Mouse (Mus musculus) cortical plate, adult 2 months (tissue): Measurements from ENCODE around the gene Dthd1.

Source experiments
- CTCF ChIP-seq: fragments of 200-500 bp; IDR thresholded peaks from 2 replicates; pipeline ENCODE4 v1.5.1; 2011; ENCODE audit warnings: mild to moderate bottlenecking, control low read depth, low read length; ENCODE audit not compliant: insufficient read depth; ENCODE audit errors: extremely low read depth
- POLR2A ChIP-seq: fragments of 200-500 bp; IDR thresholded peaks from 2 replicates; pipeline ENCODE4 v1.6.1; 2011; ENCODE audit warnings: mild to moderate bottlenecking, low read length, control low read depth; ENCODE audit not compliant: insufficient read depth; ENCODE audit errors: extremely low read depth

DNA sequence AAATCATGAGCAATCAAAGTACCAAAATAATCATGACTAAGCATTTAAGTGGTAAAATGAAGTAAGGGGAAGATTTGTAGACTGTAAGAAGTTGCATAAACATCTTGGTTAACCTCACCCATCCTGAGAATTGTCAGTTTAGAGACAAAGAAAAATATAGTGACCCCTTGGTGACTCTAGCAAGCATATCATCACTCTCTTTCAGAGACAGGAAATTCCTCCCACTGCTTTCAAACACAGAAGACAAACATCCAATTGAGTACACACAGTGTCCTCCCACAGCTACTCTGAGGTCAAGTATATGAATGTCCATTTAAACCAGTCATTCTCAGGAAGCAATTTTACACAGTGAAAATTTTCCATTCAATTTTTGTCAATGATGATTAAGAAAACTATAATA lies 111.0 kb downstream of the Dthd1 start:
- TF ChIP-seq CTCF (no peak), POLR2A (no peak)
